Mouse (Mus musculus): ENCODE results near the gene Ankle1. TPM values are rescaled to one million over a fixed set of nuclear protein-coding genes. Genes with fewer than 3 reads are reported as not detected.
A peak's percentile ranks its signal among the peaks of the same experiment; 100 is the strongest.

The Ankle1 gene
- polyA plus RNA-seq, 1 experiment: 1.8 TPM

- DNase-seq (ENCODE audit: low read depth): no peak
Measured at GRCm38 (mm10) chr8:71381971-71382961, 23.5 kb upstream of the Ankle1 start.

- DNase-seq (ENCODE audit: low read depth): no peak
Measured at GRCm38 (mm10) chr8:71383396-71383795, 22.4 kb upstream of the Ankle1 start.

GRCm38 (mm10) chr8:71383860-71384259 is 21.9 kb upstream of the Ankle1 start:
- DNase-seq (ENCODE audit: low read depth): no peak

GRCm38 (mm10) chr8:71385212-71385835 is 20.5 kb upstream of the Ankle1 start:
- no peak for DNase-seq (ENCODE audit: low read depth)

- no peak for DNase-seq (ENCODE audit: low read depth)
Measured at GRCm38 (mm10) chr8:71388267-71388666, 17.5 kb upstream of the Ankle1 start.

- no peak for DNase-seq (ENCODE audit: low read depth)
Measured at GRCm38 (mm10) chr8:71391696-71392095, 14.1 kb upstream of the Ankle1 start.

GRCm38 (mm10) chr8:71392391-71392790 is 13.4 kb upstream of the Ankle1 start:
- DNase-seq (ENCODE audit: low read depth): no peak

- no peak for DNase-seq (ENCODE audit: low read depth)
Measured at GRCm38 (mm10) chr8:71392871-71393270, 12.9 kb upstream of the Ankle1 start.

- DNase-seq (ENCODE audit: low read depth): no peak
Measured at GRCm38 (mm10) chr8:71394481-71394880, 11.3 kb upstream of the Ankle1 start.

GRCm38 (mm10) chr8:71395071-71395470 is 10.7 kb upstream of the Ankle1 start:
- no peak for DNase-seq (ENCODE audit: low read depth)

- no peak for DNase-seq (ENCODE audit: low read depth)
Measured at GRCm38 (mm10) chr8:71395629-71396028, 10.2 kb upstream of the Ankle1 start, which contains the start of gene Ushbp1. Gene Ushbp1, minus strand, starts transcription at chr8:71395802.

DNA sequence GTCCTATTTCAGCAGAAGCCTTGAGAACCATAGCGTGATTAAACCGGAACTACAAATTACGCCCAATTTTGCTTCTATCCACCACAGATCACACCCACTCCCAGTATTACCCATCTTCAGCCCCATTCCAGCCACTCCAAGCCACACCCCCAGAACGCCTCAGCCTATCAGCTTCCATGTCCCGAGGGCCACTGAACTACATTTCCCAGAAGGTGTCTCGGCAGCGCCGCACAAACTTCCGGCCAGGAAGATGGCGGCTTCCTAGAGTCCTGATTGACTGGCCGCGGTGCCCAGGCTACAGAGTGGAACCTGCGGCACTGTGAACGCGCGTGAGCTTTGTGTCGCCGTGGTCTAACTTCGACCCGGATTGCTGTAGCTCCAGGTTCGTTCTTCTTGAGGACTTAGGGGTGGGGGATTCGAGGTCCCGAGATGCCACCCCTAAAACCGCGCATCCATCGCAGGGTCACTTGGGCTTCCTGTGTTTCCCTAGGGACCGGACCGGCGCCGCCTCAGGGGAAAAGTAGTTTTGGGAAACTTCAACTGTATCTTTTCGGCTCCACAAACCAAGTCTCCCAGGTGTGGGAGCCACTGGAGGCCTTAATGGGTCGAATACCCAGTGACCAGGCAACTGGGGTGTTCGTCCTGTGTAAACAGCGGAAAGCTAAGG is 9.0 kb upstream of the Ankle1 start, which contains the start of gene Babam1:
Gene Babam1, plus strand, starts transcription at position 223 of the 667 bp plus-strand sequence.
- peak; percentile 81 for DNase-seq (ENCODE audit: low read depth)

GRCm38 (mm10) chr8:71397701-71398100 is 8.1 kb upstream of the Ankle1 start:
- no peak for DNase-seq (ENCODE audit: low read depth)

- DNase-seq (ENCODE audit: low read depth): no peak
Measured at GRCm38 (mm10) chr8:71400826-71401225, 5.0 kb upstream of the Ankle1 start.

DNA sequence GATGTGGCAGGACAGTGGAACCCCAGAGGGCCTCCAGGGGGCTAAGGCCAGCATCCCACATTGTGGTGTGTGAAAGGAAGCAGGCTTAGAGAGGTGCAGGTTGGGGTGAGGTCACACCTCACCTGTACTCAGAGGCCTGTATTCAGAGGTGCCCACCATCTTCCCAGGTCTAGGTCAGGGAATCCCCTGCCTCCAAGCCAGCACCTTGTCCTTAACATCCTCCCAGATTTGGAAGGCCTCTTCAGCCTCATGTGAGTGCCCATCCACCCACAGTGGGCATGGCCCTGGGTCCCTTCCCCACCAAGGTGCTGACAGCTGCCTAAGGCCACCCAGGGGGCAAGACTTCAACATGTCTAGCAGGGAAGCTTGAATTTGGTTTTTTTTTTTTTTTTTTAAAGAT is 4.4 kb upstream of the Ankle1 start:
- DNase-seq (ENCODE audit: low read depth): no peak

DNA sequence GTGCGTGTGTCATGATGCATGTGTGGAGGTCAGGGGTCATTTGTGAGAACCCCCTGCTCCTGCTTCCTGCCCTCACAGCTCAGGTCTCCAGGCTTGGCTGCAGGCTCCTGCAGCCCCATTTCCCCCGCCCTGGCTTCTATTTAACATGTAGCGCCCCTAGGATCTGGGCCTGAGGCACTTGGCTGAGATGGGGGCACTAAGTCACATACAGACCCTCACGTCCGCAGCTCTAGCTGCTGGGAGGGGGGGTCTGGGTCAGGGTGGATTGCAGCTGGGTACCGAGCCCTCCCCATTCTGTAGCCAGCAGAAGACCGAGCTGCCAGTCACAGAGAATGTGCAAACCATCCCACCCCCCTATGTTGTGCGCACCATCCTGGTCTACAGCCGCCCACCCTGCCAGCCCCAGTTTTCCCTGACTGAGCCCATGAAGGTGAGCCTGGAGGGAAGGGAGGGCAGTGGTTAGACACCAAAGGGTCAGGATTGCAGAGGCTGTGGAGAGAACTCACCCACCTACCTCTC is 3.3 kb upstream of the Ankle1 start:
- no peak for DNase-seq (ENCODE audit: low read depth)

GRCm38 (mm10) chr8:71403107-71403885 is 2.5 kb upstream of the Ankle1 start:
- no peak for DNase-seq (ENCODE audit: low read depth)

- DNase-seq (ENCODE audit: low read depth): no peak
Measured at GRCm38 (mm10) chr8:71404011-71404410, 1.8 kb upstream of the Ankle1 start.

DNA sequence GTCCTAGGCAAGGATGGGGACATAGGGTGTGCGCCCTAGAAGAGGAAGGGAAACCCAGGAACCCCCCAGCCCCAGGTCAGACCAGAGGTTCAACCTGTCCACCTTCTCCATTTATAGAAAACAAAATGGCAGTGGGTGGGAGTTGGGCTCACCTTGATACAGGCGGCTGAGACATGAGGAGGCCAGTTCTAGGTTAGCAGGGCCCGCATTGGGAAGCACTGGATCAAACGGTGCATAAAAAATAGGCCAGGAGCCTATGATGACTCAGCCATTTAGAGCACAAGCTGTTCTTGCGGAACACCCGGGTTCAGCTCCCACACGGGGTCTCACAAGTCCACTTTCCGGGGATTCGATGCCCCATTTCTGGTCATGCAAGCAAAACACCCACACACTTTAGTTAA is 859 bp upstream of the Ankle1 start:
- no peak for DNase-seq (ENCODE audit: low read depth)

DNA sequence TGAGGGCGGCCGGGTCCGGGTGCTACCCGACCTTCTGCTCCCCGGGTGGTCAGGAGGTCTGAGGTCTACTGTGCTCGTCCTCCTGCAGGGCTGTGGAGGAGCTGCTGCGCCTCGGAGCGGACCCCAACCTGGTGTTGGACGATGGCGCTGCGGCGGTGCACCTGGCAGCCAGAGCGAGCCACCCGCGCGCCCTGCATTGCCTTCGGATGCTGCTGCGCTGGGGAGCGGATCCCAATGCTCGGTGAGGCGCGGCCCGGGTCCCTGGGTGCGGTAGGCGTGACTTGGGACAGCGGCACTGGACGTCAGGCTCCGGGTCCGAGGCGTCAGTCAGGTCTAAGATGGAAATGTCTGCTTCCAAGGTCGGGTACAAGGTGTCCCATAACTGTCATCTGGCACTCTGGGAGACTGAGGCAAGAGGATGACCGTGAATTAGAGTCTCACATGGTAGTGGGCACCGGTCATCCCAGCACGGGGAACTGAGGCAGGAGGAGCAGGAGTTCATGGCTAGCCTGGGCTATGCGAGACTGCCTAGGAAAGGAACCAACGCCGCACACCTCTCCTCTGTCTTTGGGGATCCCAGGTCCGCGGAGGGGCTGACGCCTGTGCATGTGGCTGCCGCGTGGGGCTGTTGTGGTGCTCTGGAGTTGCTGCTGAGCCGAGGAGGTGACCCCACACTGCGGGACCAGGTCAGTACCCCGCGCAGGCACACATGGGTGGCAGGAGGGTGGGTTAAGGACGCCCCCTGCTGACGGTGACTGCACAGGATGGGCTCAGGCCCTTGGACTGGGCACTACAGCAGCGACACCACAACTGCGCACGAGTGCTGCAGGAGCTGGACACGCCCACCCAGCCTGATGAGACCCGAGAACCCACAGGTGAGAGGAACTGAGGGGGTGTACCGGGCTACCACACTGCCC is 547 bp downstream of the Ankle1 start:
- no peak for DNase-seq (ENCODE audit: low read depth)
